Mouse (Mus musculus) T-helper 1 cell (primary cell): ENCODE data around the gene Usp30.

Experiments
- in situ Hi-C: fragments of 300-600 bp; cut with MboI, MseI; formaldehyde crosslinking; loops from one replicate; pipeline ENCODE4 v1.15.1; 2025; ENCODE audit warnings: high pct_unique_total_duplicates

Gene Usp30

DNA sequence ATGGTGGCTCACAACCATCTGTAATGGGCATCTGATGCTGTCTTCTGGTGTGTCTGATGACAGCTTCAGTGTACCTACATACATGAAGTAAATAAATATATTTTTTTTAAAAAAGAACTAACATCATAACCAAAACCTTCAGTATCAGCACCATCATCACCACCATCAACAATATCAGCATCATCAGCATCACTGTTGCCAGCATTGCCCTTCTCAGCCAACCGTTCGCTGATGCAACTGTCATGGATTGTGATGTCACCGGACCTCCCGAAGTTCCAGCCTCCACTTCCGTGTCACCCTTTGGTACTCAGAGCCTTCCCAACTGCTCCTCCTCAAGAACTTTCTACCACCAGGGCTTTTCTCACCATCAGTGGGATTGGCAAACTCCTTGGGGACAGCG lies at the start of gene Usp30:
TSS of gene Usp30 (plus strand) at position 301 of the 400 bp plus-strand sequence.
- in situ Hi-C loops = no loop called here

DNA sequence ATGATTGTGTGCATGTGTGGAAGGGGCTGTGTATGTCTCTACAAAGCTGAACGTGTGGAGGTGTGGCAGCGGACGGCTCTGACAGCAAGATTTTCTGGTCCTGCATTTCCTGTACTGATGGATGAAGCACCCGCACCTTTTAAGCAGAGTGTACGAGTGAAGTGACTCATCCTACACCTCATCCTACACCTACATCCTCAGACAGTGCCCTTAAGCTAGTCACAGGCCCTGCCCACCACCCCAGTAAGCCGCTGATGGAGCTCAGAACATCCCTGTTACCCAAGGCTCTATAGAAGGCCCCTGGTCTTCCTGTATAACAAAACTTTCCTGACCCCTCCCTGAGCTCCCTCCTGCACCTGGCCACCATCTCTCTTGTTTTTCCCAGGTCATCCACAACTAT lies 40.9 kb upstream of the Usp30 start:
- in situ Hi-C loops = no loop called here

DNA sequence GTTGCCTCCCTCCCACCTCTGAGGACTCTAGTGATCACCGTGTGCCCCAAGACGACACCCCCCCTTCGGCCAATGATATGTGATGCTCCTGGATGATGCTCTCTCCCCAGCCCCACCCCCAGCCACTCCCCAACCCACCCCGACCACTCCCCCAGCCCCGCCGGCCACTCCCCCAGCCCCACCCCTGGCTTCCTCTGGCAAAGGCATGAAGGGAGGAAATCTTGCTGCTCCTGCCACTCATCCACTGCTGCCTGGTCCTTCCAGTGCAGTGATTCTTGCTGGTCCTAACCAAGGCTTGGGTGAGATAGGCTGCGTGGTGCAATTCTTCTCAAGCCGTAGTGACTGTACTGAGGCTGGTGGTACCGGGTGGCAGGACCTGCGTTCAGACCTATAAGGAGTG lies 40.4 kb upstream of the Usp30 start:
- in situ Hi-C loops = no loop called here

DNA sequence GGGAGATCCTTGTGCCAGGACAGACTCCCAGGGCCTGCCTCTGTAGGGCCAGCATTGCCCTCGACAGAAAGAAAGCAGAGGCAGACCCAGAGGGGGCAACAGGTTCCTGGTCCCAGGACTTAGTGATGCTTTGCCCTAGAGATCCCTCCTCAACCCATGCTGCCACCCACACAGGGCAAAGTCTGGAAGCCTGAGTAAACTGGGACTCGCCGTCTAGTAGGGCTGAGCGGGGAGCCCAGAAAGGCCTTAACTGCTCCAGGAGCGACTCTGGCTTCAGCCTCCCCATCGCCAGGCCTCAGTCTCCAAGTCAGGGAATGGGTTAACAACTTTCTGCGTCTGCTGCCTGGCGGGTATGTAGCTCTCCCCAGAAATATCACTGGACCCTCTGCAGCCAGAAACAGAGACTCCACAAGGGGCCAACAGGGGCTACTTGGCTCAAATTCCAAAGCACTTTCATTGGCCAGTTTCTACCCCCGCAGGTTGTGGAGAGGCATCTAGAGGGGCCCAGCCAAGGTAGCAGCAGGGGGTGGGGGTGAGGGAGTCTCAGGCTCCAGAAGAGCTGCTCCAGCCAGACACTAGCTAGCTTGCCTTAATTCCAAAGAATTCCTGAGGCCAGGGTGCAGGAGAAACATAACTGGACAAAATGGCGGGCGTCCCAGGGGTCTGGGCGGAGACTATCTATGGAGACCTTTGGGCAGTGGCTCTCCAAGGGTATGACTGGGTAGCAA lies 37.9 kb upstream of the Usp30 start:
- in situ Hi-C loops = no loop called here

DNA sequence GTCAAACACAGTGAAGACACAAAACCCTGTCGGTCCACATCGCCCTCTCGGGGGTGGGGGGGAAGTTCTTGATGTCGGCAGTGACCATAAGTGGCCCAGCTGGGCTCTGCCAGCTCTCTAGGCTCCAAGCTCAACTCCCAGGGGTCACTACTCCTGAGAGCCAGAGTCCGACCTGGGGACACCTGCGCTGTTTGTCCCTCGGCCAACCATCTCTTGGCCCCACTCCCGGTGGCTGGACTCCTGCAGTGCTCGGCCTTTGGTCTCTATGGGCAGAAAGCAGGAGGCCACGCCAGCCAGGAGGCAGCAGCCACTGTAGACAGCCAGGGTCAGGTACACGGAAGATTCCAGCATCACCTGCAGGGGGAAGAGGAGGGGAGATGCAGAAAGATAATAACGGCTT lies 37.1 kb upstream of the Usp30 start:
- in situ Hi-C loops = no loop called here

DNA sequence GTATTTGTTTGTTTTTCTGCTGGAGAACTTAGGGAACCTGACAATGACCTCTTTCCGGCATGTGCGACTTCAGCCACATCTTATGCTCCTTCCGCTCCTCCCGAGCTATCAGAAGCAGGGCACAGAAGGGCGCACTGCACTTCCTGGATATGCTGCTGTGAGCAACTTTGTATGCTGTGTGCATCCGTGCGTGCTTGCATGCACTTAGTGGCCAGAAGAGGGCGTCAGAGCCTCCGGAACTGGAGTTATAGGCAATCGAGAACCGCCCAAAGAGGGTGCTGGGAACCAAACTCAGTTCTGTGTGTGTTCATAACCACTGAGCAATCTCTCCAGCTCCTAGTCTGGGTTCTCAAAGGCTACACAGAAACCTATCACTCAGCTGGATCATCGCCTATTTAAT lies 34.6 kb upstream of the Usp30 start:
- in situ Hi-C loops = no loop called here

DNA sequence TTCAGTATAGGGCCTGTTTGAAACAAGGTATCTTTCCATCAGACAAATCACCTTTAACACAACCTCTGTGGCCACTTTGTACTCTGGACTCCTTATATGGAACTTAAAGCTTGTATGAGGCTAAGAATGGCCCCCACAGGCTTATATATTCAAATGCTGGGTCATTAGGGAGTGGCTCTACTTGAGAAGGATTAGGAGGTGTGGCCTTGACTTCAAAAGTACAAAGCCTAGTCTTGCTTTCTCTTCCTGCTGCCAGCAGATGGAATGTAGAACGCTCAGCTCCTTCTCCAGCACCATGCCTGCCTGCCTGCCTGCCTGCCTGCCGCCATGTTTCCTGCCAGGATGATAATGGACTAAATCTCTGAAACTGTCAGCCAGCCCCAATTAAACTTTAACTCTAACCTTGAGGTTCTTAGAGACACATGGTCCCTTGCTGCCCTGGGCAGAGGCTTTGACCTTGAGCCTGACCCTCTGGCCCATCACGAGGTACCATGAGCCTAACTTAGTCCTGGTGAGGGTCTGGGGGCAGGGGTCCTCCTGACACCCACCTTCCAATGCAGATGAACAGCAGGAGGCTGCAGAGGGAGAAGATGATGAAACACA lies 33.0 kb upstream of the Usp30 start:
- in situ Hi-C loops = no loop called here

DNA sequence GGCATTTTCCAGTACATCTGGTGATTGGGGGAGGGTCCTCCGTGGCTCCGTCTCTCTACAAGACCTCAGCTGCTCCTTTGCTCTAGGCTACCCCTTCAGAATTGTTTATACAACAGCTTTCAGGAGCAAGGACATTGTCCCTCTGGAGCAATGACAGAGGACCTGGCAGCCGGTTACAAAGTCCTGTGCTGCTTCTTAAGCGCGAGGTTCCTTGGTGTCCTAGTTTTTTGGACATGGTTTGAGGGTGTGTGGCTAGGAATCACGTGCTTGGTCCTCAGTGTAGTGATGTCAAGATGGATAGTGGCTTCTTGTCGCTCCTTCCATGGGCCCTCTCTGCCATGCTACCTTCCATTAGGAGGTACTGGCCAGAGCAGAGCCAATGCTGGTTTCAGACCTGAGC lies 30.9 kb upstream of the Usp30 start:
- in situ Hi-C loops = no loop called here

DNA sequence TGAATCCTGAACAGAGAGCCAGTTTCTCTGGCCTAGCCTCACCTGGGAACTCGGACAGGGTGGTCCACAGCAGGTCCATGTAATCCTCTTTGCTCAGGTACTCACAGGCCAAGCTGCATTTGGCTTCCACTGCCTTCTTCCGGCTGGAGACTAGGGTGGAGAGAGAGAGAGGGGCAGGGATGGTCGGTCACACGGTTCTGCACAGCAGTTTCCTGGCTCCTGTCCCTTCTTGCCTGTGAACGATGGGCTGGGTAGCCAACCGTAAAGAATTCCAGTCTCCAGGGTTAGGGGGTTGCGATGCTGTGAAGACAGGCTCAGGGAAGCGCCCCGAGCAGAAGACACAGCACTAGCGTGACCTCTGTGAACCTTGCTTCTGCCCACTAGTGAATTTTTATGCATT lies 30.1 kb upstream of the Usp30 start:
- in situ Hi-C loops = no loop called here

DNA sequence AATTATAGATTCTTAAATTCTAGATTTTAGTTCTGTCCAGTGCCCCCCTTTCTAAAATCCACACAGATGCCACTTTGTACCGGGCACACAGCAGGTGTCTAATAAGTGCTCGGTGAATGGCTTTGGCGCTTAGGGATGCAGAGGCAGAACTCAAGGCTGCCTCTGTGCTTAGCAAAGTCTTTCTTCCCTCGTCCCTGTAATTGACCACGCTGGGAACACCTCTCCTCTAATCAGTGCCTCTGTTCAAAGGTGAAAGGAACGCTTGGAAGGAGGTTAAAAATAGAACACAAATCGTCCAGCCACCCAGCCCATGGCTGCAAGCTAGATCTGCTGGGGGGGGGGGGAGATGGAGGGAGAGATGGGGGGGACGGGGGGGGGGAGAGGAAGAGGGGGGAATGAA lies 24.8 kb upstream of the Usp30 start:
- in situ Hi-C loops = no loop called here

DNA sequence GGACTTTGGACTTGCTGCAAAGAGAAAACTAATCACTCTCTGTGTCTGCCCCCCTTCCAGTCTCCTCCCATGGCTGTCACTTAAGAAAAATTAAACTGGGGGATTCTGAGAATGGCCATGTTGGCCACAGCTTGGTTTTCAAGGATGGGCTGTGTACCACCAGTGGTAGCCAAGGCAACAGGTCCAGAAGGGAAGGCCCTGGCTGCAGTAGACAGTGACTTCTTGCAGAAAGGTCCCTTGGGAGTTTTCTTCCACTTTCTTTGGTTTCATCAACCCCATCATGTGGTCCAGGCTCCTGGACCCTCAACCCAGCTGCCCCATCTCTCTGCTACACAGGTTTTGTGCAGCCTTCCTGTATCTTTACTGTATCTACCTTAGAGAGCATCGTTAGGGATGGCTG lies 24.4 kb upstream of the Usp30 start:
- in situ Hi-C loops = no loop called here

DNA sequence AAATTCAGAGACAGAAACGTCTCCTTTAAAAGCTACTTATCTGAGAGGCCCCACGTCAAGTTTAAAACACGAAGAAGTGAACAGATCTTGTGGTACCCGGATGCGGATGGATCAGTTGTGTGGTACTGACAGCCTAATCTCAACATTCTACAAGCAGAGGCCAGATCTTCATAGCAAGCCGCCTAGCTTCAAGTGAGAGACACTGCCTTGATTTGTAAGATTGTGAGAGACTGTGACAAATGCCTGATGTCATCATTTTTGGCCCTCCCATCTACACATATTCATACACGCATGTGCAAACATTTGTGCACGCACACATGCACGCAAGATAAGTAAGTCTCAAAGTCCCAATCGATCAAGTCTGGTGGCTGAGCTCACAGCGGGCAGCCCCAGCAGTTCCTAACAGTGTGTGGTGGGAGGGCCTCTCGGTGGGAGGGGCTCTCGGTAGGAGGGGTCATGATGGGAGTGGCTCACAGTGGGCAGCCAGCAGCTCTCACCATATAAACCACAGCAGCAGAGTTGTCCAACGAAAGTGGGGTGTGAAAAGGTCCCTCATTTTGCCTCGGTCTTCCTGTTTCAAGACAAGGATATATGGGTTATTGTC lies 23.8 kb upstream of the Usp30 start:
- in situ Hi-C loops = no loop called here

DNA sequence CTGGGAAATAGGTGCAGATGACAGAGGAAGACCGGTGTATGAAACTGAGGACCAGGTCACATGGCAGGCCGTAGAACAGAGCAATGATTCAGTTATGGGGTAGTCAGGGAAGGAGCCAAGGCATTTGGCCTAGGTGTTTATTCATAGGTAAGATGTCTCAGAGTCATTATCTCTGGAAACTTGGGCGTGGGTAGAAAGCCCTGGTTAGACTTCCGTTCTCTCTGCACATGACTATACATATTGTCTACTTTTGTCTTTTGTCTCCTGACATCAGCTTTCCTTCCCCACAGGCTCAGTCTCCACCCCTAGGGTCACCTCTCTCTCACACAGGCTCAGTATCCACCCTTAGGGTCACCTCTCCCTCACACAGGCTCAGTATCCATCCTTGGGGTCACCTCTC lies 21.5 kb upstream of the Usp30 start:
- in situ Hi-C loops = no loop called here

DNA sequence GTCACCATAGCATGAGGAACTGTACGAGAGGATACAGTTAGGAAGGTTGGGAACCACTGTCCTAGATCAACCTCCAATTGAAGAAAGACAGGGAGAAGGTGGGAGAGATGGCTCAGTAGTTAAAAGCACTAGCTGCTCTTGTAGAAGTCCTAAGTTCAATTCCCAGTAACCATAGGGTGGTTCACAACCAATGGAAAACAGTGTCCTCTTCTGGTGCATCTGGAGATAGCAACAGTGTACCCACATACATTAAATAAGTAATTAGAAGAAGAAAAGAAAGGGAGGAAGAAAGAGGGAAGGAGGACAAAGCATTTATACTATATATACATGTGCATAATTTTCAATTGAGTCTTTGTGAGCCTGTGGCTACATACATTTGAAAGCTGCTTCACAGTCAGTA lies 20.1 kb upstream of the Usp30 start:
- in situ Hi-C loops = no loop called here

DNA sequence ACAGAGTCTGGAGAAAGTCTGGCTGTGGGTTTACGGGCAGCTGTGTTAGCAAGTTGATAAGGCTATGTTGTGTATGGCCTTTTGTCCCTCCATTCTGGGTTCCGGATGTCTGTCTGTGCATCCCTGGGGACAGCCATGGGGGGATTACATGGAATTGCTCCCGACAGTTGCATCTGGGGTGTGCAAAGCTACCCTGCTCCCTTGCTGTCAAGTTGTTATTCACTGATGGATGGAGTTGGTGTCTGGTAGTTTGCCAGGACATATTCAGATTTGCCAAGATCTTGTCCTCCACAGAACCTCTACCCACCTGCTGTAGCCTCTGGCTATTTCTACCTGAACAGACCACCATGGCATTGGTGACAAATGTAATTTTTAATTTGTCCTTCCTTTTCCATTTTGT lies 19.1 kb upstream of the Usp30 start:
- in situ Hi-C loops = no loop called here

DNA sequence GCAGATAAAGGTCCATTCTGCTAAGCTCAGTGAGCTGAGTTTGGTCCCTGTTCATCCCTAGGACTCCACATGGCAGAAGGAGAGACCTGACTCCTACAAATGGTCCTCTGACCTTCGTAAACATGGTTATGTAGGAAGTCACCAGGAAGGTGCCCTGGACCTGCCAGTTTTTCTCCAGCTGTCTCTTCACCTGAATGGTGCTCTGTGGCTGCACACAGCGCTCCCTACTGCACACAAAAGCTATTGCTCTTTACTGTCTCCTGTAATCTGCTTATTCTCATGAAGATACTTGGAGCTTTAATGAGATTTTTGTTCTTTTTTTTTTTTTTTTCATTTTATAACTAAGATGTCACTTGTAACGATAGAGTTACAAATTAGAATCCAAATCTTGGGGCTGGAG lies 18.7 kb upstream of the Usp30 start:
- in situ Hi-C loops = no loop called here

DNA sequence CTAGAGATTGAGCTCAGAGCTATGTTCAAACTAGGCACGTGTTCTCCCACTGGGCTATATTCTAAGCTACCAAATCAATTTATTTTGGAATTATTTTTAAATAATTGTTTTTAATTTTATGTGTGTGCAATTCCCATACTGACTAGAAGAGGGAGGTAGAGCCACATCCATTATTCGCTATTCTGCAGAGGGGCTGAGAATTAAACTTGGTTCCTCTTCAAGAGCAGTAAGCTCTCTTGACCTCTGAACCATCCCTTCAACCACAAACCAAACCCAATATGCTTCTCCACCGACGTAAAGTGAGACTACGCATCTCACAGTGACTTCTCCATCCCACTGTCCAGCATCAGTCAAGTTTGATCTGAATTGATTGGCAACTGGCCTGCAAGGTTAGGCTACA lies 18.1 kb upstream of the Usp30 start:
- in situ Hi-C loops = no loop called here

DNA sequence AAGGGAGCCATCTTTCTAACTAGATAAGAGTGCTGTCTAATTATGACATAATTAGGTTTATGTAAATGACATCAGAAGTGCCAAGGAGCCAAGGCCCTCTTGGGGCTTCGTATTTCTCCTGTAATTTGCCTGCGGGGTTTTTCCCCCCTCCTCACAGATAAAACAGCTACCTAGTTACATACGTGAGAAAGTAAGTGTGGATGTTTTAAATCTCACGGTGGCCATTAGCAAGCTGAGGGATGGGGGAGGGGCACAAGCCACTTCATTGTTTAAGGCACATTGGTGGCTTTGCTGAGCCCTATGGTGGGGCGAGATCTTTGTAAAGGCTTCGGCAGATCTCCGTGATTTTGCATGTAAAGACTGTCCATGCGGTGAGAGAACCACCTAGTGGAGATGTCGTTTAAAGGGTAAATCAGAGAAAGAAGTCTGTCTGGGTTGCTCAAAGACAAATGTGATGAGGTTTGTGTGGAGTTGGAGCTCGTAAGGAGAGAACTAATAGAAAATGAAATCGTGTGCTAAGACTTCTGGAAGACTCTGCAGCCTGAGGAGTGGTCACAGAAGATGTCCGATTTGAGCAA lies 16.4 kb upstream of the Usp30 start:
- in situ Hi-C loops = no loop called here

DNA sequence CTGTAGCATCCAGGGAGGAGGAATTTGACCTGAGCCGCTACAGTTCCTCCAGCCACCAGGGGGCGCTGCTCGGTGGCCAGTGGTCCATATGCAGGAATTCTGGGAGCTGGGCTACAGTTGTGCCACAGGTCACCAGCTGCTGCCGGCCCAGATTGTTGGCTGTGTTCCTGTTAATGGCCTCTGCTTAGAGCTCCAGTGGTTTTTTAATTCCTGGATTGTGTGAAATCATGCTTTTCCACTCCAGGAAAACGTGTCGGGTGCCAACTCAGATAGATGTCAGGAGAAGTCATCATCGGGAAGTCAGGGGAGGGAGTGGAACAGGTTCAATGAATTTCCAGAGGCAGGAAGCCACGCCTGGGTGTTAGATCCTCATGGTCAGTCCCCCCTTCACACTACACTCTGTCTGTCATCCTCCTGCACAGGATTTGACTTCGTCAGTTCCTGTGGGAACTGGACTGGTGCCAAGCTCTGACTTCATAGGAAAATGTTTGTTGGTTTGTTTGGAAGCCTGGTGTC lies 13.0 kb upstream of the Usp30 start:
- in situ Hi-C loops = no loop called here

DNA sequence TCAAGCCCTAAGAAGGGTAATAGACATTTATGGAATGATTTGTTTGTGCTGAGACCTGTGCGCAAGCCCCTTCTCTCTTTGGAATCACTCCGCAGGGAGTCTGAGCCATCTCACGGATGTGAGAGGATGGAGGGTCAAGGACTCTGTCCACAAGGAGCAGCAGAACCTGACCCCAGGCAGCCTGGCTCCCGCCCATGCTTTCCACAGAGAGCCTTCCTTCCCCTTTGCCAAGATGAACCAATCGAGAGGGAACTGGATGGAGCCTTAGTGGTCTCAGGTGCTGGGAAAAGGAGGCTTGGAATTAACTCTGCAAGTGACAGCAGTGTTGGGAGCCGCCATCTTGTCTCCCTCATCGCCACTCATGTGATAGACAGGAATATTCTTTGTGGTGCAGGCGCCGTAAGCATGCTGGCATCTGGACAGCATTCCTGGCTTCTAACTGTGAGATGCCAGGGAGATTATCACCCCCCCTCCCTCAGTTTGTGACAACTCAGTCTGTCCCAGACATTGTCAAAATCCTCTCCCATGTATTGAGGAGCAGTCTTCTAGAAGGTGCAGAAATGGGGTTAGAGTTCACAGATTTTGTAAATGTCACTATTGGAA lies 8.0 kb upstream of the Usp30 start:
- in situ Hi-C loops = no loop called here

DNA sequence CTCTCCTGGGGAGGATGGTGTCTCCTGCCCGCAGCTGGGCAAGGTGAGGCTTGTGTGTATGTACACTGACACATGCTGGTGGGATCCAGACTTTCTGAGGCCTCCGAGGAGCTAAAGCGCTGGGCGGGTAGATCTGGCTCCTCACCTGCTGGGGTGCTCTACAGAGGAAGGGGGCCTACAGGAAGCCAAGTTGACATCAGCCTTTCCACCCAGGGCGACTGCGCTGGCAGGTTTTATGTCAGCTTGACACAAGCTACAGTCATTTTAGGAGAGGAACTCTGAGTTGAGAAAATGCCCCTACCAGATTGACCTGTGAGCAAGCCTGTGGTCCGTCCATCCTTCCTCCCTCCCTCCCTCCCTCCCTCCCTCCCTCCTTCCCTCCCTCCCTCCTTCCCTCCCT lies 3.6 kb upstream of the Usp30 start:
- in situ Hi-C loops = no loop called here

DNA sequence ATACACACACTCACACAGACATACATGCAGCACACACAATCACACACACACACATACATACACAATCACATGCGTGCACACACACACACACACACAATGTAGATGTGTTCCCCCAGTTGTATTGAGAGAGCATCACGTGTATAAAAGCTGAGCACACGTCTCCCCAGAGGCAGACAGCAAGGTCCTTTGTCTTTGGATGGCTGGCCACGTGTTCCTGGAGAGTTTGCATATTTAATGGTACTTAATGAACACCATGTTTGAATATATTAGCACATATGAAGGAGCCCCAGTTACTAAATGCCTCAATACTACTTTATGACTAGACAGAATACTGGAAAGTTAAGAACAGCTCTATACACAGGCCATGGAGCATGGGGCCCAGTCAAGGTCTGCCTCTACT lies 1.3 kb upstream of the Usp30 start:
- in situ Hi-C loops = no loop called here
